Comparison of ENCODE assay signal across 8 mouse cellular contexts in genomic region chr16:18388583-18389435, GRCm38 (mm10). TPM values are rescaled to one million over a fixed set of nuclear protein-coding genes. Genes with fewer than 3 reads are reported as not detected.
DNase-seq lines count a peak whose midpoint lies in the region; ATAC-seq lines count a peak whose summit lies in the region.

No protein-coding gene starts in this region.

- H3K4me2 ChIP-seq in heart, embryonic 13.5 days, result no peak overlapping the region
- no peak overlapping the region for H3K4me2 ChIP-seq in forebrain, embryonic 13.5 days
- H3K4me2 ChIP-seq in hindbrain, embryonic 15.5 days, result no peak overlapping the region

- DNase-seq in heart, adult 9 months (ENCODE audit: low spot score in 2 of 2), result no peak
- peak; percentile 10 for DNase-seq in midbrain, embryonic 10.5 days (ENCODE audit: low spot score)
- no peak for DNase-seq in embryo, embryonic 11 days
- no peak for DNase-seq in T-cell, adult 2 months (ENCODE audit: low spot score)
- no peak for DNase-seq in B cell, adult 2 months

- peak overlapping the region; percentile 45; the same call in 1 of the 2 replicates for H3K27ac ChIP-seq in heart, embryonic 13.5 days (replicated peaks)
- H3K27ac ChIP-seq in forebrain, embryonic 13.5 days, result peak overlapping the region; percentile 12
- peak overlapping the region; percentile 64 for H3K27ac ChIP-seq in hindbrain, embryonic 15.5 days (replicated peaks)
- peak overlapping the region; percentile 76 for H3K27ac ChIP-seq in midbrain, embryonic 10.5 days (replicated peaks)

- no peaks in the 10 kb centered on the region for H3K9me3 ChIP-seq in heart, embryonic 13.5 days
- H3K9me3 ChIP-seq in forebrain, embryonic 13.5 days (replicated peaks), result no peaks in the 10 kb centered on the region
- no peaks in the 10 kb centered on the region for H3K9me3 ChIP-seq in hindbrain, embryonic 15.5 days
- no peaks in the 10 kb centered on the region for H3K9me3 ChIP-seq in midbrain, embryonic 10.5 days (replicated peaks)

- H3K27me3 ChIP-seq in heart, embryonic 13.5 days (replicated peaks), result no peaks in the 10 kb centered on the region
- H3K27me3 ChIP-seq in forebrain, embryonic 13.5 days, result no peaks in the 10 kb centered on the region
- no peaks in the 10 kb centered on the region for H3K27me3 ChIP-seq in hindbrain, embryonic 15.5 days
- no peaks in the 10 kb centered on the region for H3K27me3 ChIP-seq in midbrain, embryonic 10.5 days (ENCODE audit: low read depth, poor library complexity, severe bottlenecking)

- peaks cover 41% of the 10 kb centered on the region for H3K4me1 ChIP-seq in heart, embryonic 13.5 days
- H3K4me1 ChIP-seq in forebrain, embryonic 13.5 days, result peaks cover 63% of the 10 kb centered on the region
- H3K4me1 ChIP-seq in hindbrain, embryonic 15.5 days (replicated peaks), result peaks cover 54% of the 10 kb centered on the region
- peaks cover 92% of the 10 kb centered on the region for H3K4me1 ChIP-seq in midbrain, embryonic 10.5 days

- no peak for ATAC-seq in heart, embryonic 13.5 days (ENCODE audit: extremely low read depth, insufficient number of reproducible peaks, low FRiP score, low TSS enrichment)
- ATAC-seq in forebrain, embryonic 13.5 days, result no peak
- no peak for ATAC-seq in hindbrain, embryonic 15.5 days (ENCODE audit: low FRiP score, low read depth)

- H3K4me3 ChIP-seq in heart, embryonic 13.5 days, result no peak overlapping the region
- no peak overlapping the region for H3K4me3 ChIP-seq in forebrain, embryonic 13.5 days
- no peak overlapping the region for H3K4me3 ChIP-seq in hindbrain, embryonic 15.5 days
- no peak overlapping the region for H3K4me3 ChIP-seq in midbrain, embryonic 10.5 days

- H3K9ac ChIP-seq in heart, embryonic 13.5 days, result peak overlapping the region; percentile 53
- peak overlapping the region; percentile 3; the same call in 1 of the 2 replicates for H3K9ac ChIP-seq in forebrain, embryonic 13.5 days
- H3K9ac ChIP-seq in hindbrain, embryonic 15.5 days, result no peak overlapping the region

- 83% methylated on average over 14 of the region's 14 CpGs for WGBS in heart, embryonic 13.5 days
- WGBS in forebrain, embryonic 13.5 days, result 85% methylated on average over 14 of the region's 14 CpGs
- 51% methylated on average over 14 of the region's 14 CpGs for WGBS in hindbrain, embryonic 15.5 days
- WGBS in midbrain, embryonic 10.5 days, result 94% methylated on average over 14 of the region's 14 CpGs

- H3K36me3 ChIP-seq in heart, embryonic 13.5 days, result no peaks in the 10 kb centered on the region
- no peaks in the 10 kb centered on the region for H3K36me3 ChIP-seq in forebrain, embryonic 13.5 days (ENCODE audit: poor library complexity, severe bottlenecking)
- no peaks in the 10 kb centered on the region for H3K36me3 ChIP-seq in hindbrain, embryonic 15.5 days
- H3K36me3 ChIP-seq in midbrain, embryonic 10.5 days, result no peaks in the 10 kb centered on the region

RNA-seq across cellular contexts. Expression of gene Txnrd2, which starts 37.4 kb away (rescaled TPM):
- polyA plus RNA-seq in heart, embryonic 13.5 days (2015; fragmentation: Nextera tagmentation; extraction: Ambion mirVana), result 34.5 and 37.4 TPM in 2 replicates
- polyA plus RNA-seq in forebrain, embryonic 13.5 days (2015; fragmentation: Nextera tagmentation; extraction: Ambion mirVana), result 23.4 and 25.1 TPM in 2 replicates
- 31.0 and 31.7 TPM in 2 replicates for polyA plus RNA-seq in hindbrain, embryonic 15.5 days (2015; fragmentation: Nextera tagmentation; extraction: Ambion mirVana)
- polyA plus RNA-seq in midbrain, embryonic 10.5 days (2016; fragmentation: Nextera tagmentation; extraction: Ambion mirVana), result 30.6 and 30.7 TPM in 2 replicates

RNA-seq across cellular contexts. Expression of gene Comt, which starts 37.8 kb away (rescaled TPM):
- polyA plus RNA-seq in heart, embryonic 13.5 days (2015; fragmentation: Nextera tagmentation; extraction: Ambion mirVana), result 101 and 108 TPM in 2 replicates
- polyA plus RNA-seq in forebrain, embryonic 13.5 days (2015; fragmentation: Nextera tagmentation; extraction: Ambion mirVana), result 64.0 and 70.1 TPM in 2 replicates
- 106 and 113 TPM in 2 replicates for polyA plus RNA-seq in hindbrain, embryonic 15.5 days (2015; fragmentation: Nextera tagmentation; extraction: Ambion mirVana)
- polyA plus RNA-seq in midbrain, embryonic 10.5 days (2016; fragmentation: Nextera tagmentation; extraction: Ambion mirVana), result 62.0 and 66.0 TPM in 2 replicates

RNA-seq across cellular contexts. Expression of gene Arvcf, which starts 40.8 kb away (rescaled TPM):
- 31.8 and 32.0 TPM in 2 replicates for polyA plus RNA-seq in heart, embryonic 13.5 days (2015; fragmentation: Nextera tagmentation; extraction: Ambion mirVana)
- polyA plus RNA-seq in forebrain, embryonic 13.5 days (2015; fragmentation: Nextera tagmentation; extraction: Ambion mirVana), result 77.2 and 95.0 TPM in 2 replicates
- 78.7 and 81.3 TPM in 2 replicates for polyA plus RNA-seq in hindbrain, embryonic 15.5 days (2015; fragmentation: Nextera tagmentation; extraction: Ambion mirVana)
- polyA plus RNA-seq in midbrain, embryonic 10.5 days (2016; fragmentation: Nextera tagmentation; extraction: Ambion mirVana), result 110 and 133 TPM in 2 replicates

RNA-seq across cellular contexts. Expression of gene Tango2, which starts 40.9 kb away (rescaled TPM):
- polyA plus RNA-seq in heart, embryonic 13.5 days (2015; fragmentation: Nextera tagmentation; extraction: Ambion mirVana), result 47.9 and 54.3 TPM in 2 replicates
- 59.2 and 63.2 TPM in 2 replicates for polyA plus RNA-seq in forebrain, embryonic 13.5 days (2015; fragmentation: Nextera tagmentation; extraction: Ambion mirVana)
- 92.5 and 94.0 TPM in 2 replicates for polyA plus RNA-seq in hindbrain, embryonic 15.5 days (2015; fragmentation: Nextera tagmentation; extraction: Ambion mirVana)
- 40.1 and 45.2 TPM in 2 replicates for polyA plus RNA-seq in midbrain, embryonic 10.5 days (2016; fragmentation: Nextera tagmentation; extraction: Ambion mirVana)

Comparison
In these comparisons a context has a peak if more than half of its experiments do, and no peak if none do; other contexts are left out.
1. H3K27ac ChIP-seq: peak in every context shown above with its lines; median percentile 76 in midbrain, embryonic 10.5 days; 64 in hindbrain, embryonic 15.5 days; 45 in heart, embryonic 13.5 days; 12 in forebrain, embryonic 13.5 days.